Mouse (Mus musculus): ENCODE results near the gene Ctsf.
"Not testable (repeated sequence)": the region's sequence is repeated elsewhere in the genome, so short reads cannot be mapped to it uniquely, and the experiment has no call there.

Gene Ctsf

DNA sequence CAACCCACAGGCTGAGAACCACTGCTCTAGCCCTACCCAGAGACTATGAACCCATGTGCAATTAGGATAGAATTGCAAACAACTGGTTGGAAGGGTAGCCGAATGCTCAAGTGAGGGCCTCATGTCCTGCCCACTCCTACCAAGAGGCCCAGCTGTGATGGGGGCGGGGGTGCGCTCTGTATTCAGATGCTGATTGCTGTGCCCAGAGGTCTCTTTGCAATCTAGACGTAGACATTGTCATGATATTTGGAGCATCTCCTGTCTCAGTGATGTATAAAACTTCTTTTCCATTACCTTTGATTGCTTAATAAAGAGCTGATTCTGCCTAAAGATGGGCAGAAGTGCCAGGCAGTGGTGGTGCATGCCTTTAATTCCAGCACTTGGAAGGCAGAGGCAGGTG is 5.1 kb upstream of the Ctsf start:
- no peak for DNase-seq (ENCODE audit: low read depth, low spot score)

DNA sequence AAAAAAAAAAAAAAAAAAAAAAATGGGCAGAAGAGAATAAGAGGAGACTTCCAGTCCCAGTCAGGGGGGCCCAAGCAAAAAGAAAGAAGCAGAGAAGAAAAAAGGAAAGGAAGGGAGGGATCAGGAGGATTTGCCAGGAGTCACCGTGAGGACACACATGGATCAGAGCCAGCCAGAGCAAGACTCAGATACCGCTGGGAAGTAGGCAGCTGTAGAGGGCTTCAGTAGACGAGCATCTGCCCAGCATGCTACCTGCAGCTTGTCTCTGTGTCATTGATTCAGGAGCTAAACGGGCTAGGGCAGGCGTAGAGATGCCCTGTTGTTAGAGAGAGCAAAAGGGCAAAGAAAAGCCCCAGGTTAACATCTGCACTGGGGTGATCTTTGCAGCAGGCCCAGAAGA is 4.6 kb upstream of the Ctsf start:
- DNase-seq (ENCODE audit: low read depth, low spot score) = no peak

DNA sequence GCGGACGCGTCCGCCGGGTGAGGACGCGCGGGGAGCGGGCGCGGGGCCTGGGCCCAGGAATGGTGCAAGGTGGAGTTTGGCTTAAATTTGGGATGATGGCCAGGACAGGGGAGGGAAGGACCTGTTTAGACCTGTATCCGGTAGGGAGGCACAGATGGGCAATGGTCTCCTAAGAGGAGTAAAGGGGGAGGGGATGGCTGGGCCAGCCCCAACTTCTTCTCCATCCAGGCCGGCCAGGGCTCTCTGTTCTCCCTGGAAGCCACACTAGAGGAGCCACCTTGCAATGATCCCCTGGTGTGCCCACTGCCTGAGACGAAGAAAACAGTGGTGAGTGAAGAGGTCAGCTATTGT is 515 bp downstream of the Ctsf start:
- no peak for DNase-seq (ENCODE audit: low read depth, low spot score)

DNA sequence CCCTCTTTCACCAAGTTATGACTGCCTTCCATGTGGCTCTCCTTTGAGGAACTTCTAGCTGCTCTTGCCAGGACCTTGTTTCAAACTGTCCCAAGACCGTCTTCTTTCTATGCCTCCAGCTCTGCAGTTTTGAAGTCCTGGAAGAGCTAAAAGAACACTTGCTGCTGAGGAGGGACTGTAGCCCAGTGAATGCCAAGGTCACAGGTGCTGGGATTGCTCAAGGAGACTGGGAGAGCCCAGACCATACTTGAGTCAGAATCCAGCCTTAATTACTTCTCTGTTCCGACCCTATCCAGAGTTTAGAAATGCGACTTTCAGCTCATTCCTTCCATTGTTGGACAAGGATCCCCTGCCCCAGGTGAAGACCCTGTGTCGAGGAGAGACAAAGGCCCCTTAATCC is 1.0 kb downstream of the Ctsf start:
- no peak for DNase-seq (ENCODE audit: low read depth, low spot score)

DNA sequence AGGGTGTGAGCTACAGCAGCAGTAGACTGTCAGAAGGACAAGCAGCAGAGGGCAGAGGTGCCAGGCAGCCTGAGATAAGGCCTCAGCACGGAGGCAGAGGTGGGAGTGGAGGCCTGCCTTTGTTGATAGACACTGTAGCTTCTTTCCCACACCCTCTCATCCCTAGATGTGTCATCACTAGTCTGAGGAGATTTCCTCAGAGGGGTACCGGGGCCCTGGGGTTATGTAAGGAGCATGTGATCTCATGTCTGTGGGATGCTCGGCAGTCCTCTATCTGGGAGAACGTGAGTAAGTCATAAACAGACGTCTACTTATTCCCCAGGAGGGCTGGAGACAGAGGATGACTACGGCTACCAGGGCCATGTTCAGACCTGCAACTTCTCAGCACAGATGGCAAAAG is 4.2 kb downstream of the Ctsf start:
- peak; percentile 59 for DNase-seq (ENCODE audit: low read depth, low spot score)

DNA sequence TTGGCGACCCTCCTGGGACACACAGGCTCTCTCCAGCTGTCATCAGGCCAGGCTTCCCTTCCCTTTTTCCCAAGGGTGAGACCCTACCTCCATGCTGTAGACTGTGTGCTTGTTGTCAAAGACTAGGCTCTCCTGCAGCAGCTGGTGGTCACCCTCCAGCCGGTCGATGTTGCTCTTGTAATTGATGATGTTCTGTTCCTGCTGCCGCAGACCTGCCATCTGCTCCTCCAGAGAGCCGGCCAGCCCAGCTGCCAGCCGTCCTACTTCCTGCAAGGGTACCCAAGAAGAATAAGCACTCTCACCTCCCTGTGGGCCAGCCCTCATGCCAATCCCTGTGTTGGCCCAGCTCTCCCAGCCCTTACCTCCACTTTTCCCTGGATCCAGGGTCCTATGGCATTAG is 8.1 kb downstream of the Ctsf start:
- DNase-seq (ENCODE audit: low read depth, low spot score) = no peak

DNA sequence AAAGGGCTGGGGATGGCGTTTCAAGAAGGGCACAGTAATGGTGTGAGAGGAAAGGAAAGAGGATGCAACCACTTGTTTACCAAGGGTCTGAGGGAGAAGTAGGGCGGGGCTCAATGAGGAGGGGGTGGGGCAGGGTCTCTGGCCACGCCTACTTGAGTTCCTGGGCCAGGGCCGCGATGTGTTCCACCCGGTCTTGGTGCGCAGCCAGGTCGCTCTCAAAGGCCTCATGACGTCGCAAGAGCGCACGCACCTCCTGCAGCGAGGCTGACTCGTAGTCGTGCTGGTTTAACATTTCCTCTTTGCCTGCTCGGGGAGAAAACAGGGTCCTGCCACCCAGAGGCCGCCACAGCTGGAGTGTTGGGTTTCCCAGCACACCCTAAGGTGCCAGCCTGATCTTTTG is 10.2 kb downstream of the Ctsf start:
- no peak for DNase-seq (ENCODE audit: low read depth, low spot score)

DNA sequence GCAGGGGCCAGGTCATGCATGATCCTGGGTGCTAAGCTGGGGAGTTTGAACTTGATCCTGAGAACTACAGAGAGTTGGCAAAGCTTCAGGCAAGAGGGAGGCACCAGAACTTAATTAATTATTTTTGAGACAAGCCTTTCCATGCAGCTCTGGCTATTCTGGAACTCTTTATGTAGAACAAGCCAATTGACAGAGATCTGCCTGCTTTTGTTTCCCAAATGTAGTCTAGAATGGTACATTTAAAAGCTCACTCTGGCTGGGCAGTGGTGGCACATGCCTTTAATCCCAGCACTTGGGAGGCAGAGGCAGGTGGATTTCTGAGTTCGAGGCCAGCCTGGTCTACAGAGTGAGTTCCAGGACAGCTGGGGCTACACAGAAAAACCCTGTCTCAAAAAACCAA is 19.7 kb downstream of the Ctsf start:
- DNase-seq (ENCODE audit: low read depth, low spot score) = not testable (repeated sequence)

DNA sequence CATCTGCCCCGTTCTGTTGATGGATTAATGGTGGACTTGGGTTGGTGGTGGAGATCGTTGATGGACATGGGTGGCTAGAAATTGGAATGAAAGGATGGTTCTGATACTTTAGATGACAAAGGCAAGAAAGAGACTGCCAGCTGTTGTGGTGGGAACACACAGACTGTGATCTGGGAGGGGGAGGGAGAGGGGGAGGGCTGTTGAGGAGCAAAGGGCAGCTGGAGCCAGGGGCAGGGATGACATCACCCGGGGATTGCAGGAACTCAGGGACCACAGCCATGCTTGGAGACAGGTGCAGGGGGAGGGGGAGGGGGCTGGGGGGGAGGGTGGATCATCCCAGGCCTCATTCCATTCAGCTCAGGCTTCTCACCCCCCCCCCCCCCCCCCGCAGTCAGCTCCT is 21.3 kb downstream of the Ctsf start:
- no peak for DNase-seq (ENCODE audit: low read depth, low spot score)

DNA sequence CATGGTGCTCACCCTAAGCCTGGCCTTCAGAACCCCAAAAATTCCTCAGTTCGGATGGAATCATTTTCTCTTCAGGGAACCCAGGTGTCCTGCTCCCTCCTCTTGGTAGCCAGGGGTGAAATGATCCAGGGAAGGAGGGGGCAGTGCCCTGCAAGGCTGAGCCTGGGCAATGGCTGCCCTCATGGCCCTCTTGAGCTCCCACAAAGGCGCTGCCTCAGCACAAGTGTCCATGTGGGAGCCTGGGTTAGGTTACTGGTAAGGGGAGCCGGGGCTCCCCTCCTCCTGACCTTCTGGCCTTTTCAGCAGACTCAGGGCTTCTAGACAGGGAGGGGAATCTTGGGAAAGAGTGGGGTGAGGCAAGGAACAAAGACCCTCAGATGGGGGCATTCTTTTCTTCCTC is 21.8 kb downstream of the Ctsf start:
- DNase-seq (ENCODE audit: low read depth, low spot score) = no peak

DNA sequence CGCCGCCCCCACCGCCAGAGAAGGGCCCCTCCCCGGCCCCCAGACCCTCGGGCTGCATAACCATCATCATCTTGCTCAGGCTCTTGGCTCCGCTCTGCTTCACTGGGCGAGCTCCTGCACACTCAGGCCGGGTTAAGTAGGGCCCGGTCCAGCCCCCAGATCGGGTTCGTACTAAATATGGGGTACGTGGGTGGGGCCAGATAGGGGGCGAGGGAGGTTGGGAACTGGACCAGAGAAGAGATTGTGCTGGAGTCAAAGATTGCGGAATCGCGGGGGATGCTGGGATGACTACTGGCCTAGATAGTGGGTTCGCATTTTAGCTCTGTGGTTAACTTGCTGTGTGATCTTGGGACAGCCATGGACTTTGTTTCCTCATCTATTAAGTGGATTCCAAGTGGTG is 22.9 kb downstream of the Ctsf start, which contains the start of gene Actn3:
Gene Actn3 (minus strand): TSS at position 125 of the 400 bp plus-strand sequence.
- DNase-seq (ENCODE audit: low read depth, low spot score) = no peak

DNA sequence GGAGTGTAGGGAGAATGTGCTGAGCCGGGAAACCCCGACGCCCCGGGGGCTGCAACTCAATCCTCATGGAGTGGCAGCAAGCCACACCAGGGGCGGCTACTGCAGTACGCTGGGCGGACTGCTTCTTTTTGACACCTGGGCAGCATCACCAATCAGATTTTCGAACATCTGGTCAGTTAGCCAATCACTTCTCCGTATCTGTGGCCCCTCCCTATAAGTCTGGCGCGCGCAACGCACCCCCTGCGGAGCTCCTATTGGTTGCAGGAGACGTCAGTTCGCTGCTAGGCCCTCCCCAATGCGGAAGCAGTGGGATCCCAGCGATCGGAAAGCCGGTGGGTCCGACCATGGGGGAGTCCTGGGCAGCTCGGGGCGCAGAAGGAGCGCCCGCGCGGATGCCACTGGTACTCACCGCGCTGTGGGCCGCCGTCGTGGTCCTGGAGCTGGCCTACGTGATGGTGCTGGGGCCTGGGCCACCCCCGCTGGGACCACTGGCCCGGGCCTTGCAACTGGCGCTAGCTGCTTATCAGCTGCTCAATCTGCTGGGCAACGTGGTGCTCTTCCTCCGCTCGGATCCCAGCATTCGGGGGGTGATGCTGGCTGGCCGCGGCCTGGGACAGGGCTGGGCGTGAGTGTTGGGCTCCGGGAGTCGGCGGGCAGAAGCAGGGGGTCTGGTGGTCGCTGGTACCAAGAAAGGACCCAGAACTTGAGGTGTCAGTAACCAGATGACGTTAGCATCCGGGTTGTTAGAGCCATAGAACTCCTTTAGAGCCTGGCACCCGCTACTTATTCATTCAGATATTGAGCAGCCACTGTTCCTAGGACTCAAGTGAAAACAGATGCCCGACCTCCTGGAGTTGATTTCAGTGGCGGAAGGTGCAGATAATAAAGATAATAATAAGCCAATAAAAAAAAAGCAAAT is 23.7 kb downstream of the Ctsf start, which contains the start of gene Zdhhc24:
Gene Zdhhc24 (plus strand): TSS at position 264 of the 919 bp plus-strand sequence.
- peak; percentile 98 for DNase-seq (ENCODE audit: low read depth, low spot score)

DNA sequence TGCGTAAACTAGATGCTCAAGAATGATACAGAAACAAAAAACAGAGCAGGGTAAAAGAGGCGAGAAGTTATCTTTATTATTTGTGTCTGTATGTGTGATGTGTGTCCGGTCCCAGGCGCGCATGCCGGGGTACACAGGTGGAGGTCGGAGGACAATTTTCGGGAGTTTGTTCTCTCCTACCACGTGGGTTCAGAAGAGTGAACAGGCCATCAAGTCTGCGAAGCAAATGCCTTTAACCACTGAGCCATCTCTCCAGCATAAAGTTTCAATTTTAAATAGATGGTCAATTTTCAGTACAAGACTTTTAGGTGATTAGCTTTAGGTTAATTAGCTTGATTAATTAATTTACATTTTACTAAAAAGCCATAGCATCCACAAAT is 24.4 kb downstream of the Ctsf start:
- peak; percentile 13 for DNase-seq (ENCODE audit: low read depth, low spot score)

DNA sequence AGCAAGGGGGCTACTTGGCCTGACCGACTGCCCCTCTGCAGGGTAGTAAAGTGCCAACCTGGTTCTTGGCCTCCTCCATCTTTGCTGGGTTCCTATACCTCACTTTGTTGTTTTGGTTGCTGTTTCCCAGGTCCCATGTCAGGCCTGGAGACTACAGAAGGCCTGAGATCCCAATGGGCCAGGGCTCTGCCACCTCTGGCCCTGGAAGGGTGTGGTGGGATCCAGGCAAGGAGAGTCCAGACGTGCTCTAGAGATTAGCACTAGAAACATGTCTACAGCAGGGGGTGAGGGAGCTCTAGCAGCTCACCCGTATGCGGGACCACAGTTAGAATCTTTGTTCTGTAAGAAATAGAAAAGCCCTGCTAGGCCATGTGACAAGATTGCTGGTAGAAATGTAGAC is 29.0 kb downstream of the Ctsf start:
- DNase-seq (ENCODE audit: low read depth, low spot score) = no peak

DNA sequence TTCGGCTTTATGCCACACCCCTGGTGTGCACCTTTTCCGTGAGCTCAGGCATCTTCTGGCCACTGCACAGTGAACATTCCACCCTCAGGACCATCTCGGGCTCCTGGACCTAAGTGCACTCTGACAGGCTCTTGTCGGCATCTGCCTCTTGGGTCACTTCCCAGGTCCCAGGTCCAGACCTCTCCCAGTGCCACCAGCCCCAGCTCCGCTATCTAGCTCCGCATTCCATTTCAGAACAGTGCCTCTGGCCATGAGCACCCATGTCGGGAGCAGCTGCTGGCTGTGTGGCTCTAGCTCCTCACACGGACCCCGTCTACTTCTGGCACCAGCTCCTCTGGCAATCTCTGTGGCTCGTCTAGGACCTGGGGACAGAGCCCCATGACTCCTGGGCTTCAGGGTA is 34.9 kb downstream of the Ctsf start:
- no peak for DNase-seq (ENCODE audit: low read depth, low spot score)

DNA sequence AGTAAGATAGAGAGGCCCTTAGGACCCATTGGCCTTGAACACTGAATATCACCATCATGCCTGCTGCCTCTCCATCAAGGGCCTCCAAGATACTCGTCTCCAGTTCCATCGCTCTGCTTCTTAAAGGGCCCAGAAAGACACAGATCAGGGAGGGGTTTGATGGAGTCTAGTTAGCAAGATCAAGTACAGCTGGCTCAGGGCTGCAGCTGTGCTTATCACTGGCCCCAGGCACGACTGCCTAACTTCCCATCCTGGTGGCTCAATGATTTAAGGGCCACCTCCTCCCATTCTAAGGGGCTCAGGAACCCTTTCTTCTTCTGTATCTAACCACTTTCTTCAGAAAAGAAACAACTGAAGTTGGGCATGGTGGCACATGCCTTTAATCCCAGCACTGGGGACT is 36.9 kb downstream of the Ctsf start:
- DNase-seq (ENCODE audit: low read depth, low spot score) = no peak

DNA sequence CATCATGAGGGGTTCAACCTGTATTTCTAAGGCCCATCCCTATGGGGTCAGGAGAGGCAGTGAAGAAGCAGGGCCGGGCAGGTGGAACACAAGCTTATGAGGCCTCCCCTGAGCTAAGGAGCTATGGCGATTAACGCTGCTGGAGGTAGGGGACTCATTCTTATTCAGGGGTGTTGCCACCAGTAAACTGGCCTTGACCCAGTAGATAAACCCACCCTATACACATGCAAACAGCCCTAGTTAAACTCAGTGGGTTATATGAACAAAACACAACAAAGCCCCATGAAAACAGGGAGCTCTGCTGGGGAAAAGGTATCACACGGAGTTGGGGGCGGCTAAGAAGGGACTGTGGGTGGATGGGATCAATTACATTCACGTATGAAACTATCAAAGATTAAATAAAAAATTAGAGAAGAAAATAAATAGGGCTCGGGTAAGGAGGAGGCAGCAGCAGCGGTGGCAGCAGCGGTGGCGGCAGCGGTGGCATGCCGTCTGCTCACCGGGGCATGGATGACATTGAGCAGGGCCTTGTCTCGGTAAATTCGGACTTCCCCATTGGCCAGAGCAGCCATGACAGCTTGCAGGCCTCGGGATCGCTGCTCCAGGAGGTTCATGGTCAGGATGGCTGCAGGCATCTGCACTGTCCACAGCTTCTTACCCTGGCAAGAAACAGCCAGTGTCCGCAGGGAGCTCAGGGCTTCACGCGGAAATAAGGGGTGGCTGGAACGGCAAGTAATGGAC is 42.0 kb downstream of the Ctsf start:
- no peak for DNase-seq (ENCODE audit: low read depth, low spot score)

DNA sequence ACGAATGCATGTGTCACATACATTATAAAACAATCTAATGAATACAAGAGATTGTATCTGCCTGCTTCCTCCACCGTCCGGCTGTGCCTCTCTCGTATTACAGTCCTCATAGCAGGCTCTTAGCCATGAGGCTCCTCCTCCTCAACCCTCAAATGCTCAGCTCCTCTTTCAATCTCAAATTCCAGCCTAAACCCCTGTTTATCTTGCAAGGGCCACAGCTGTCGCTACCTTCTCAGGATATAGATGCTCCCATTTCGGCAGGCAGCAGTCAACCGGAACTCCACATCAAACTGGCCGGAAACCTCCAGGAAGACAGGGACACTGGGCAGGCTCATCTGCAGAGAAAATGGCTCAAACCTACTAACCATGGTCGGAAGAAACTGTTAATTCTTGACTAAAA is 44.0 kb downstream of the Ctsf start:
- no peak for DNase-seq (ENCODE audit: low read depth, low spot score)

DNA sequence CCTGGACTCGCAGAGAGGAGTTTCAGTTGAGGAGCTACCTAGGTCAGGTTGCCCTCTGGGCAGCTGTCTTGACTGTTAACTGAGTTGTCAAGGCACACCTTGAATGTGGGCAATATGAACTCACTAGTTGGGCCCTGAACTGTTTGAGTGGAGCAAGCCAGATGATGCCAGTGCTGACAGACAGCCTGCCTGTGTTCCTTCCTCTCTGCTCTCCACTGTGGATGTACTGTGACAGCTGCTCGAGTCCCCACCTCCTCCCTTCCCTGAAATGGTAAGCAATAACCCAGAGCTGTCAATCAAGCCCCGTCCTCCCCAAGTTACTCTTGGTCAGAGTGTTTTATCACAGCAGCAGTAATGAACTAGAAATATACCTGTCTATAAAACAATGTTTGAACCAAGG is 45.0 kb downstream of the Ctsf start:
- no peak for DNase-seq (ENCODE audit: low read depth, low spot score)

DNA sequence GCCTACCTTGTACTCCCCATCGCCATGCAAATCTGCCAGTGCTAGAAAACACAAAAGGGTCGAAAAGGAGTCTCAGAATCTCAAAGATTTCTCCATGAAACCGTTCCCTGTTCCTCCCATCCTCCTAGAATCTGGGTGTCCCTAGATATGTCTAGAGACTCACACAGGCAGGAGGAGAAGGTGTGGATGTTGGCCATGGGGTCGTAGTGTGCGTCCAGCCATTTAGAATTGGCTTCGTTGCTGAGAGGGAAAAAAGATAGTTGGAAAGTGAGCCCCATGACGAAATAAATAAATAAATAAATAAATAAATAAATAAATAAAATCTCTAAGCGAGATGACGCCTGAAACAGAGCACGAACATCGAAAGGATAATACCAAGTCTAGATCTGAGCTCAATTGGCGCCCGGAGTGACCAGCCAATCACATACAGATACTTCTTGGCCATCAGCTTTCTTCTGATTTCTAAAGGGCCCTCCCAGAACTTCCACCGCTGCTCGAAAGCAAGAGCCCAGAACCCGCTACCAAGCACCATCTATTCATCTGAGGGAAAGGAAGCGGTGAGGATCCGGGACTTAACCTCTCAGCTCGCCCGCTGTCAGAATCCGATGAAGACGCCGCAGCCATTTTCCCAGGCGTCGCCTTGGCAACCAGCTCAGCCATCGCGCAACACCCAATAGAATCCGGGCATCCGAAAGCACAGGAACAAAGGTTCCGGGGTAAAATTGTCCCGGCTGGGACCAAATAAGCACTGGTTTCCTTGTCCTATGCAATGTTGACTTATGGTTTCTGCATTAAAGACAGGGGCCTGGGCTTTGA is 51.3 kb downstream of the Ctsf start, which contains the start of gene Bbs1:
Gene Bbs1 (minus strand): TSS at position 650 of the 816 bp plus-strand sequence.
- peak; percentile 84 for DNase-seq (ENCODE audit: low read depth, low spot score)

DNA sequence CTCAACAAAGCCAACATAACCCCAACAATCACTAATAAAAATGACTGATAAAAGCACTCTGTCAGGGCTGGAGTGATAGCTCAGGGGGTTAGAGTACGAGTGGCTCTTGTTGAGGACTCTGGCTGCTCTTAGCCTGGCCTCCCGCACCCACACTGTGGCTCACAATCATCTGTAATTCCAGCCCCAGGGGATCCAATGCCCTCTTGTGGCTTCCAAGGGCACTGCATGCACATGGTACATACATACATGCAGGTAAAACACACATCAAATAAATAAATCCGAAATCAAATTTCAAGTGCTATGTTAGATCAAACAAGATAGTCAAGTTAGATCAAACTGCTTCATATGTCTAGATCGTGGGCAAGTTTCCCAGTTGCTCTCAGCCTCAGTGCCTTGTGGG is 53.2 kb downstream of the Ctsf start:
- DNase-seq (ENCODE audit: low read depth, low spot score) = peak; percentile 62

DNA sequence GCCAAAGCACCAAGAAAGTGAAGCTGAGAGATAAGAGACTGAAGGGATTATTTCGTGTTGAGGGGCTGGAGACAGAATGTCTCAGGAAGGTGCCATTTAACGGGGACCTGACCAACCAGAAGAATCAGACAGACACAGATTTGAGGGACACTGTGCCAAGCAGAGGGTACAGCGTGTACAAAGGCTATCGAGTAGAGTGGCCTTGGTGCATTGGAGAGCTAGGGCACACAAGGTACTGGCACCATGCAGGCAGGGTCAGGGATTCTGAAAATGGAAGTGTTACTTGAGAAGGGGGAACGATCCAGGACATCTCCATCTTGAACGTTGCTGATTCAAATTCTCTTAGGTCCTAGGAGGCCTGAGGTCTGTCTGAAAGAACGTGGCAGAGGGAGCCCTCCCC is 54.4 kb downstream of the Ctsf start:
- DNase-seq (ENCODE audit: low read depth, low spot score) = no peak

Data from 3T3-L1 (cell line).